Mouse (Mus musculus): ENCODE measurements at regions not wholly inside any gene's neighbourhood (a gene's known extent, or its start where the extent isn't known, plus 50 kb on each side); places are given as distances from the start of the nearest gene placed in this dataset.

GRCm38 (mm10) chr3:9920331-9920730 lies 167.6 kb upstream of the Gm9833 start:
- ATAC-seq (ENCODE audit: low FRiP score), result no peak
- Histone ChIP-seq H3K27ac (no peak overlapping the region), H3K9me3 (no peaks in the 10 kb centered on the region), H3K27me3 (no peaks in the 10 kb centered on the region), H3K9ac (no peak overlapping the region), H3K4me1 (no peaks in the 10 kb centered on the region), H3K36me3 (replicated peaks) (no peaks in the 10 kb centered on the region), H3K4me3 (replicated peaks) (no peak overlapping the region), H3K4me2 (no peak overlapping the region)
- WGBS, result 92% methylated on average over 3 of the region's 3 CpGs

GRCm38 (mm10) chr3:9921730-9922129 lies 166.2 kb upstream of the Gm9833 start:
- Histone ChIP-seq H3K9ac (no peak overlapping the region), H3K4me1 (no peaks in the 10 kb centered on the region), H3K9me3 (no peaks in the 10 kb centered on the region), H3K36me3 (replicated peaks) (no peaks in the 10 kb centered on the region), H3K4me3 (replicated peaks) (no peak overlapping the region), H3K27me3 (no peaks in the 10 kb centered on the region), H3K4me2 (no peak overlapping the region), H3K27ac (no peak overlapping the region)
- WGBS, result 80% methylated on average over 1 of the region's 1 CpGs
- no peak for ATAC-seq (ENCODE audit: low FRiP score)

- Histone ChIP-seq H3K4me1 (no peaks in the 10 kb centered on the region), H3K27ac (no peak overlapping the region), H3K27me3 (no peaks in the 10 kb centered on the region), H3K9ac (no peak overlapping the region), H3K9me3 (no peaks in the 10 kb centered on the region), H3K36me3 (replicated peaks) (no peaks in the 10 kb centered on the region), H3K4me2 (no peak overlapping the region), H3K4me3 (replicated peaks) (no peak overlapping the region)
- 91% methylated on average over 10 of the region's 10 CpGs for WGBS
- ATAC-seq (ENCODE audit: low FRiP score), result no peak
Observed at GRCm38 (mm10) chr3:9922541-9923046, 165.3 kb upstream of the Gm9833 start.

- Histone ChIP-seq H3K27ac (no peak overlapping the region), H3K9me3 (no peaks in the 10 kb centered on the region), H3K27me3 (no peaks in the 10 kb centered on the region), H3K4me2 (no peak overlapping the region), H3K4me1 (no peaks in the 10 kb centered on the region), H3K36me3 (replicated peaks) (no peaks in the 10 kb centered on the region), H3K9ac (no peak overlapping the region), H3K4me3 (replicated peaks) (no peak overlapping the region)
- no peak for ATAC-seq (ENCODE audit: low FRiP score)
- WGBS, result 96% methylated on average over 1 of the region's 1 CpGs
Observed at GRCm38 (mm10) chr3:9924630-9925029, 163.3 kb upstream of the Gm9833 start.

- Histone ChIP-seq H3K36me3 (replicated peaks) (no peaks in the 10 kb centered on the region), H3K9ac (no peak overlapping the region), H3K4me3 (replicated peaks) (no peak overlapping the region), H3K27ac (no peak overlapping the region), H3K4me1 (no peaks in the 10 kb centered on the region), H3K4me2 (no peak overlapping the region), H3K27me3 (no peaks in the 10 kb centered on the region), H3K9me3 (0 out of 2 replicates have a peak, but pooled peaks cover 5% of the 10 kb centered on the region)
- no peak for ATAC-seq (ENCODE audit: low FRiP score)
- WGBS, result 84% methylated on average over 8 of the region's 8 CpGs
Observed at GRCm38 (mm10) chr3:9936853-9937441, 151.0 kb upstream of the Gm9833 start.

- no peaks in the 10 kb centered on the region for H3K27me3 ChIP-seq
- 39% methylated on average over 1 of the region's 1 CpGs for WGBS
- H3K27ac ChIP-seq, result no peak overlapping the region
- no peaks in the 10 kb centered on the region for H3K4me1 ChIP-seq
- 0 out of 2 replicates have a peak, but pooled peaks have one; percentile 57 for ATAC-seq (ENCODE audit: low FRiP score)
- H3K4me2 ChIP-seq, result no peak overlapping the region
- H3K36me3 ChIP-seq (replicated peaks), result no peaks in the 10 kb centered on the region
- 0 out of 2 replicates have a peak, but pooled peaks cover 5% of the 10 kb centered on the region for H3K9me3 ChIP-seq
- H3K4me3 ChIP-seq (replicated peaks), result no peak overlapping the region
- H3K9ac ChIP-seq, result no peak overlapping the region
Observed at GRCm38 (mm10) chr3:9938651-9939050, 149.3 kb upstream of the Gm9833 start.

- no peaks in the 10 kb centered on the region for H3K36me3 ChIP-seq (replicated peaks)
- peaks cover 2% of the 10 kb centered on the region; the same call in 1 of the 2 replicates for H3K27me3 ChIP-seq
- no peaks in the 10 kb centered on the region for H3K4me1 ChIP-seq
- ATAC-seq (ENCODE audit: low FRiP score), result no peak
- H3K4me3 ChIP-seq (replicated peaks), result no peak overlapping the region
- 93% methylated on average over 5 of the region's 5 CpGs for WGBS
- H3K9me3 ChIP-seq, result no peaks in the 10 kb centered on the region
- H3K9ac ChIP-seq, result no peak overlapping the region
- no peak overlapping the region for H3K4me2 ChIP-seq
- no peak overlapping the region for H3K27ac ChIP-seq
Observed at GRCm38 (mm10) chr3:9942631-9943030, 145.3 kb upstream of the Gm9833 start.

GRCm38 (mm10) chr3:9947357-9948065 lies 140.4 kb upstream of the Gm9833 start:
- no peaks in the 10 kb centered on the region for H3K36me3 ChIP-seq (replicated peaks)
- no peaks in the 10 kb centered on the region for H3K4me1 ChIP-seq
- ATAC-seq (ENCODE audit: low FRiP score), result peak; percentile 91
- H3K4me2 ChIP-seq, result no peak overlapping the region
- WGBS, result 57% methylated on average over 11 of the region's 11 CpGs
- no peak overlapping the region for H3K27ac ChIP-seq
- no peak overlapping the region for H3K9ac ChIP-seq
- no peak overlapping the region for H3K4me3 ChIP-seq (replicated peaks)
- H3K27me3 ChIP-seq, result peaks cover 2% of the 10 kb centered on the region; the same call in 1 of the 2 replicates
- no peaks in the 10 kb centered on the region for H3K9me3 ChIP-seq

- ATAC-seq (ENCODE audit: low FRiP score), result peak; percentile 60
- no peak overlapping the region for H3K27ac ChIP-seq
- peaks cover 2% of the 10 kb centered on the region; the same call in 1 of the 2 replicates for H3K27me3 ChIP-seq
- no peaks in the 10 kb centered on the region for H3K36me3 ChIP-seq (replicated peaks)
- H3K4me2 ChIP-seq, result no peak overlapping the region
- 80% methylated on average over 7 of the region's 7 CpGs for WGBS
- no peaks in the 10 kb centered on the region for H3K4me1 ChIP-seq
- H3K9ac ChIP-seq, result no peak overlapping the region
- H3K4me3 ChIP-seq (replicated peaks), result no peak overlapping the region
- no peaks in the 10 kb centered on the region for H3K9me3 ChIP-seq
Observed at GRCm38 (mm10) chr3:9948114-9948513, 139.8 kb upstream of the Gm9833 start.

- no peak overlapping the region for H3K9ac ChIP-seq
- ATAC-seq (ENCODE audit: low FRiP score), result no peak
- H3K27ac ChIP-seq, result no peak overlapping the region
- no peaks in the 10 kb centered on the region for H3K4me1 ChIP-seq
- no peak overlapping the region for H3K4me2 ChIP-seq
- H3K9me3 ChIP-seq, result no peaks in the 10 kb centered on the region
- H3K4me3 ChIP-seq (replicated peaks), result no peak overlapping the region
- 88% methylated on average over 3 of the region's 3 CpGs for WGBS
- no peaks in the 10 kb centered on the region for H3K27me3 ChIP-seq
- H3K36me3 ChIP-seq (replicated peaks), result no peaks in the 10 kb centered on the region
Observed at GRCm38 (mm10) chr3:9957870-9958269, 130.0 kb upstream of the Gm9833 start.

GRCm38 (mm10) chr3:9959716-9960661 lies 127.9 kb upstream of the Gm9833 start:
- H3K4me2 ChIP-seq, result no peak overlapping the region
- peak; percentile 20; the same call in 1 of the 2 replicates for ATAC-seq (ENCODE audit: low FRiP score)
- H3K9me3 ChIP-seq, result no peaks in the 10 kb centered on the region
- no peaks in the 10 kb centered on the region for H3K27me3 ChIP-seq
- H3K27ac ChIP-seq, result no peak overlapping the region
- WGBS, result 91% methylated on average over 37 of the region's 37 CpGs
- no peaks in the 10 kb centered on the region for H3K36me3 ChIP-seq (replicated peaks)
- H3K4me1 ChIP-seq, result no peaks in the 10 kb centered on the region
- no peak overlapping the region for H3K9ac ChIP-seq
- no peak overlapping the region for H3K4me3 ChIP-seq (replicated peaks)

- H3K4me2 ChIP-seq, result no peak overlapping the region
- H3K27ac ChIP-seq, result no peak overlapping the region; the same call in 1 of the 2 replicates
- 0 out of 2 replicates have a peak, but pooled peaks have one; percentile 23 for ATAC-seq (ENCODE audit: low FRiP score)
- no peak overlapping the region for H3K9ac ChIP-seq
- no peaks in the 10 kb centered on the region for H3K27me3 ChIP-seq
- no peak overlapping the region for H3K4me3 ChIP-seq (replicated peaks)
- no peaks in the 10 kb centered on the region for H3K4me1 ChIP-seq
- 54% methylated on average over 7 of the region's 7 CpGs for WGBS
- no peaks in the 10 kb centered on the region for H3K9me3 ChIP-seq
- no peaks in the 10 kb centered on the region for H3K36me3 ChIP-seq (replicated peaks)
Observed at GRCm38 (mm10) chr3:9960696-9961095, 127.2 kb upstream of the Gm9833 start.

Data from forebrain, embryonic 12.5 days (tissue).